Mouse (Mus musculus) c-Kit-positive CD71-positive TER-119-positive erythroid progenitor cells, embryonic 14.5 days (primary cell): Measurements from ENCODE around the gene Gm382.

Experiments used
- DNase-seq: peaks from one replicate; pipeline ENCODE4 v3.0.0-alpha.2; 2013; ENCODE audit warnings: low spot score

Gm382 gene

DNA sequence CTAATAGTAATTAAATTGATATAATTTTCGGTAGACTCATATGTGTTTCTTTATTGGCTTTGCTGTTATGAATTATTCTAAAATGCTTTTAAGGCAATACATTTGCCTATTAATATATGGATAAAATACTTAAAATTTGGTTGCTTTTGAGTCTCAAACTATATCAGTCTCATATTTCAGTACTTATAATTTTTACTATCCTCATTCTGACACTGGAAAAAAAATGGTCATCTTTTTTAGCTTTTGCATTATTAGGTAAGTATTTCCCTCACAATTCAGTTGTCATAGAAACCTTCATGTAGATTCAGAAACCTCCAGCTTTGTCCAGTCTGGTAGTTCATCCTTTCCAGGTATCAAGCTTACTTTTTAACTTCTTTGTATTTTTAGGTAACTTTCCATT lies at the start of gene Gm382:
Gene Gm382, plus strand, starts transcription at position 301 of the 400 bp plus-strand sequence.
- DNase-seq: no peak

DNA sequence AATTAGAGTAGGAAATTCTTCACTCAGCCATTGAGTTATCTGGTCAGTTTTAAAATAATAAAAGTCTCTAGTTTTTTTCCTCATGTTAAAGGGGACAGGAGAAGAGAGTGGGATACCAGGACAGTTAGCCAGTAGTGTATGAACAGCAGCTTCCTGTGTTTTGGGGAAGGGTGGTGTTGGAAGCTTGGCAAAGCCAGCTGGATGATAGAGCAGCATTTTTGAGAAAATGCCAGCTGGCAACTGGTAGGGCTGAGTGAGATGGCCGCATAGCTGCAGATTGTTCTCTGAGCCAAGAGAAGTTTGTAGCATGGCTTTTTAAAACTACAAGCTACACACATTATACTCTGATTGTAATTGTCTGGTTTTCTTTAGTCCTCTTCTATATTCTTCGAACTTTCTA lies 30.4 kb downstream of the Gm382 start:
- no peak for DNase-seq

DNA sequence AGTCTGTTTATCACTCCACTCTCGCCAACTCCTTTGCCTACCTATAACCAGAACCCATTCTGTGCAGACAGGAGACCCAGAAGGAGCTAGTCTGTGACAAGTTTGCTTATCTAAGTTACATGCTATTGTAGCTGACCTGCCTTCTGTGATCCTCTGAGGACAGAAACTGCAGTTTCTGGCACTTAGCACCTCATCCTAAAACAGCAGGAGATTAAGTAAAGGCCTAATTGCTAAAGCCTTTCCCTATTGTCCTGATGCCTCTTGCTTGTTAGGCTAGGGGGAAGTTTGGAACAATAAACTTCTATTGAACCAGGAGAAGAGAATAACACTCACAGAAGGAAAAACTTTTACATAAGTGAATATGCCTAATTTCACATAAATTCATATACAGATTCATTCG lies 51.5 kb downstream of the Gm382 start:
- DNase-seq: no peak

DNA sequence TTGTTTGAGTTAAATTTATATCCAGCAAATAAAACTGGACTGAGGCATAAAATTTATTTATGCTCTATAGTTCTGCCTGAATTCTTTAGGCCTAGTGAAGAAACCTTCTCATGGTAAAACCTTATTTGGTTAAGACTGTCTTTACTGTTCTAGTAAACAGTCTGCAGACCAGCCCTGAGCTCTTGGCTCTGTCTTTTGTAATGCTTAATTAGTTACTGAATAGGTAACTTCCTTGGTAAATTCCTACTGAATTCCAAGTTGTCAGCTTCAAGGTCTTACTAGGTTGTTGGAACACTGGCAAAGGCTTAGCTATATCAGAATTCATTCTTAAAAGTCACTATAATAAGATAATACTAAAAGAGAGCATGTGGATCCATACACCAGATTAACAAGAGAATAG lies 53.3 kb downstream of the Gm382 start:
- no peak for DNase-seq

DNA sequence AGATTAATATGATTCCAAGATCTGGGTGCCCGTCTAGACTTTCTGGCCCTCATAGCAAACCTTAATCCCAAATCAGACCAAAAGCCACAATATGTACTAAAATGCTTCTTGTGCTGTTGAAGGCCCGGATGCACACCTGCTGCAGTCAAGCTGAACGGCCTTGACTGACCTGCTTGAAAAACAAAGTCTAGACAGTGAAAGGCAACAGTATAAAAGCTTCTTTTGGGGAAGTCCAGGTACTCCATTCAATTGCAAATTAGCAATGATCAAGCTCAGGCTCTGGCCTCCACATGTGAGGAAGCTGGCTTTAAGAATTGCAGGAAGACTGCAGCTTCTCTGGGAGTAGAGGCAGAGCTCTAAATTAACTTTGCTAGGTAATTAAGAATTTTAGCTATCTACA lies 54.2 kb downstream of the Gm382 start:
- no peak for DNase-seq

DNA sequence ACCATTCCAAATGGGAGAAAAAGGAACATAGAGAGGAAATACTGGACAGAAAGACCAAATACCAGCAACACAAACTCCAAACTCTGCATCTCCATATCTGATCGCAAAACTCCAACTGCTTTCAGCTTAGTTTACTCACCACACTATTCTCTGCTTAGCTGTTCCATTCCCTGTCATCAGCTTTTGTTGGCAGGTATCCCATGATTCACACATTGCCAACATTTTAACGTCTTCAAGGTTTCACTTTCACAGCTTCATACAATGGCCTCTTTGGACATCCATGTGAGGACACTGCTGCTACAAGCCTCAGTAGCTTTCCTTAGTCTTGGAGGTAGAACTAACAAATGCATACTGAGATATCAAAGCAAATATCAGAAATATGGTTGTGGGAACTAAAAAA lies 64.6 kb downstream of the Gm382 start:
- no peak for DNase-seq
